Mouse (Mus musculus): Measurements from ENCODE around the gene Srebf1.

Gene Srebf1

DNA sequence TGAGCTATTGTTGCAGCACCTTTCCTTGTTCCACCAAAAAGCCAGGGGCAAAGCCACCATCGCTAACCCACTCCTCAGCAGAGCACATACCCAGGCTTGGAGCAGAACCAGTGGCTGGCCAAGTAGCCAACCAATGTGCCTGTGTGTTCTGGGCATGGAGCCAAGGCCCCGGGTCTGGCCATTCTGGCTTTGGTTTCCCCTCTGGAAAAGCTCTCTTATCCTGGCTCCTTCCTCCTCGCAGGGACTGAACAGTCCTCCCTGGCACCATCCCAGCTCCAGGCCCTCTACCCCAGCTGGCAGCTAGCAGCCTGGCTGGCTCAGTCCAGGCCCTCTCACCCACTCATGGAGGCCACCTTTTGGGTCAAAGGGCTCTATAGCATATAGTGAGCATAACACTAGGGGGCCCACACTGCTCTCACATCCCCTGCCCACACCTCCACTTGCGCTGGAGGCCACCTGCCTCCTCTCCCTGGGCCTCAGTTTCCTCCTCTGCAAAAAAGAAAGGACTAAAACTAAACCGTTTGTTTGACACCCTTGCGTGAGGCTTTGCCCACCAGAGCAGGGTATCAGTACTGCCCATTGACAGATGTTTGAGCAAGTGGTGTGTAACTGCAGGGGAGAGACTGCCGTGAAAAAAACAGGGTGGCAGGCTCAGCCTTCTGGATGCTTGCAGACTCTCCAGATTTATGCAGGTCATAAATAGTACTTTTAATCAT lies 13.0 kb downstream of the Srebf1 start:
- ATAC-seq (ENCODE audit: insufficient number of reproducible peaks, low FRiP score, low TSS enrichment) = peak; percentile 63; the same call in 1 of the 2 replicates

DNA sequence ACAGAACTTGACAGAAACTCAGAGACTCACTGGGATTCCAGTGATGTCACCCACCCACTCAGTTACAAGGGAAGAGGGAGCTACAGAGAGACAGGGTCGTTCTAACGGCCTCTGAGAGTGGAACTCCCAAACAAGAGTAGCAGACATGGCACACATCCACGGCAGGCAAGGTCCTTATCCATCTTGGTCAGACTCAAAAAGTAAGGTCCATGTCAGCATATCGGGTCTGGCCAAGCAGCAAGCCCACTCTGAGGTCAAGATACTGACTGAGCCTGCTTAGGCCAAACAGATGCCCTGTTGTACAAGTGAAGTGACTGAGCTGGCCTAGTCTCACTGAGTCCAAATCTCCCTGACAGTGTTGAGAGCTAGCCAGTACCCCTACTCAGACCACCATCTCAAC lies 13.7 kb downstream of the Srebf1 start:
- ATAC-seq (ENCODE audit: insufficient number of reproducible peaks, low FRiP score, low TSS enrichment) = no peak

DNA sequence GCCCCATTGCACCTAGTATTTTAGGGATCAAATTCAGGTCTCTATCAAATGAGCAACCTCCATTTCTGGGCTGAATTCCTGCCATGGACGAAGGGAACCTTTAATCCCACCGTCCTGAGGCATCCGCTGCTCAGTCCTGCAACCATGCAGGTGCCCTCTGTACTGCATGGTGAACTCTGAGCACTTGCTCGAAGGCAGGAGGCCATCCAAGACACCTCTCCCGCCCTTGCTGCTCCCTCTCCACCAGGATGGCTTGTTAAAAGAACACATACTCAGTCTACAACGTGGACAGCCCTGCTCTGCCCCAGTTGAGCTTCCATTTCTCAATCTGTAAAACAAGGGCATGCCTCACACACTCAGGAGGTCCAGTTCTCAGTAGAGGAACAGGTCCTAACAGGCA lies 14.2 kb downstream of the Srebf1 start:
- ATAC-seq (ENCODE audit: insufficient number of reproducible peaks, low FRiP score, low TSS enrichment) = no peak

DNA sequence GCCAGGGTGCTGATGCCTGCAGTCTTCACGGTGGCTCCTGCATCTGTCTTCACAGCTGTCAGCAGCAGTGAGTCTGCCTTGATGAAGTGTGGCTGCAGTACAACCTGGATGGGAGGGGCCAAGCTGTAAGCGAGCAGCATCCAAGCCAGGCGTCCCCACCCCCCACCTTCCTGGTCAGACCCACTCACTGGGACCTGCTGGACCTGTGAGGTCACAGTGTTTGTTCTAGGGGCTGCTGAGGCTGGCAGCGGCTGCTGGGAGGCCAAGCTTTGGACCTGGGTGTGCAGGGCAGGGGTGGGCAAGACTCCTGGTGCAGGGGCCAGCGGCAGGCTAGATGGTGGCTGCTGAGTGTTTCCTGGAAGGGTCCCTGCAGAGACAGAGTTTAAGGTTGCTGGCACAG lies 16.2 kb downstream of the Srebf1 start:
- no peak for ATAC-seq (ENCODE audit: insufficient number of reproducible peaks, low FRiP score, low TSS enrichment)

DNA sequence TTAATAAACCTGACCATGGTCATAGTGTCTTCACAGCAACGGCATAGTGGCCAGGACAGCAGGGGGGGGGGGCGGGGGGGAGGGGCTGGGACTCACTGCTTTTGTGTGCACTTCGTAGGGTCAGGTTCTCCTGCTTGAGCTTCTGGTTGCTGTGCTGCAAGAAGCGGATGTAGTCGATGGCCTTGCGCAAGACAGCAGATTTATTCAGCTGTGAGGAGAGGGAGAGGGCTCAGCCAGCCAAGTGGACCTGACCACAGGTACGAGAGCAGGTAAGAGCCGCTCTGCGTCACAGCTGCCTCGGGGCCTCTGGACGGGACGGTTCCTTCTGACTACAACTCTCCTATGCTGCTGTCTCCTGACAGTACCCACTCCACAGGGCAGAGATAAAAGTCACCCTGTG lies 17.4 kb downstream of the Srebf1 start:
- no peak for ATAC-seq (ENCODE audit: insufficient number of reproducible peaks, low FRiP score, low TSS enrichment)

DNA sequence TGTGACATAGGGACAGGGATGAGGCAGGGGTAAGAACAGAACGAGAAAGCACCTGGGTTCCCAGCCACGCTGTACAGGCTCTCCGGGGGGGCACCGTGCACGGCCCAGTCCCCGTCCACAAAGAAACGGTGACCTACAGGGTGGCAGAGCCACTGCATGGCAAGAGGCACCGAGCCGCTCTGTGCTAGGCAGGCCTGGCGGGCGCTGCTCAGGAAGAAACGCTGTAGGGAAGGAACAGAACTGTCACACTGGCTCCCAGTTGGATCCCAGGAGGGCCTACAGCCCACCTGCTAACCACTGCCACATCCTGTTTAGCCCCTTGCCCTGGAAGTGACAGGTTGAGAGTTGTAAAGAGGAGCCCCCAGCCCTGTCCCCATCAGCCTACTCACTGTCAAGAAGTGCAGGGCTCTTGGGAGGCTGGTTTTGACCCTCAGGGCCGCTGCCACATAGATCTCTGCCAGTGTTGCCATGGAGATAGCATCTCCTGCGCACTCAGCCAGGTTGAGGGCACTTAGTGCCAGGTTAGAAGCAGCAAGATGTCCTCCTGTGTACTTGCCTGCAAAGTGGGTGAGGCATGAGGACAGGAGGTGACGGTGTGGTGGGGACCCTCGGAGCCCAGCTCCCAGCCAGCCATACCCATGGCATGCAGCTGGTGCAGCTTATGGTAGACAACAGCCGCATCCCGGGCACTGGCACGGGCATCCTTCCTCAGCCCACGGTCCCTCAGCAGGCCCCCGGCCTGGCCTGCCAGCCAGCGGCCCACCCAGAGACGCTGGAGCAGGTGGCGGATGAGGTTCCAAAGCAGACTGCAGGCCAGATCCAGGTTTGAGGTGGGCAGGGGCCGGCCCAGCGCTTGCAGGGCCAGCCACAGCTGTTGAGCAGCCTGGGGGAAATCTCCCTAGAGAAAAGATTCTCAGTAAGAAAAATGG lies 19.4 kb downstream of the Srebf1 start:
- 0 out of 2 replicates have a peak, but pooled peaks have one; percentile 45 for ATAC-seq (ENCODE audit: insufficient number of reproducible peaks, low FRiP score, low TSS enrichment)

DNA sequence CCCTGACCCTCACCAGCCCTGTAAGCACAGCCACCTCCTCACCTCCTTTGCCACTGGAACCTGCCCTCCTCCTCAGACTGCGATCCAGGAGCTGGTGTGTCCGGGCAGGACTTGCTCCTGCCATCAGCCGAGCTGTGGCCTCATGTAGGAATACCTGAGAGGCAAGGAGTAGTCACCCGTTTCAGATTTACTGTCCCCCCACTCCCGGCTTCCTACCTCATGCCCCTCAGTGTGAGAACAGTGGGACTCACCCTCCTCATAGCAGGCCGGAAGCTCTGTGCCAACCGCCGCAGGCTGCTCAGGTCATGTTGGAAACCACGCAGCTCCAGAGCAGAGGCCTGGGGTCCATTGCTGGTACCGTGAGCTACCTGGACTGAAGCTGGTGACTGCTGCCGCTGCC lies 22.0 kb downstream of the Srebf1 start:
- no peak for ATAC-seq (ENCODE audit: insufficient number of reproducible peaks, low FRiP score, low TSS enrichment)

DNA sequence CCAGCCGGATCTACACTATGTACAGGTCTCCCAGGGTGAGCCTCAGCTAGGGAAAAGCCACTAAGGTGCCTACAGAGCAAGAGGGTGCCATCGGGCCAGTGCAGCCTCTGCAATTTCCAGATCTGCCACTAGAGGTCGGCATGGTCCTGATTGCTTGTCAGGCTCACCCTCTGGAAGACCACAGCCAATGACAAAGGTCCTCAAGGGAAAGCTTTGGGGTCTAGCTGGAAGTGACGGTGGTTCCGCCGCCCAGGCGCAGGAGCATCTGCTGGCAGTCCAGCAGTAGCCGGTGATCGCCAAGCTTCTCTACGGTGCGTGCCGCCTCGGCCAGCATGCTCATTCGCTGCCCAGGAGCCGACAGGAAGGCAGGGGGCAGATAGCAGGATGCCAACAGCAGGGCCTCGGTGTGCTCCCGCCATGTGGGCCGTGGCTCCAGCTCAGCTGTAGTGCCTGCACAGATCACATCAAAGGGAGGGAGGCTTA lies 22.6 kb downstream of the Srebf1 start:
- ATAC-seq (ENCODE audit: insufficient number of reproducible peaks, low FRiP score, low TSS enrichment) = peak; percentile 56

DNA sequence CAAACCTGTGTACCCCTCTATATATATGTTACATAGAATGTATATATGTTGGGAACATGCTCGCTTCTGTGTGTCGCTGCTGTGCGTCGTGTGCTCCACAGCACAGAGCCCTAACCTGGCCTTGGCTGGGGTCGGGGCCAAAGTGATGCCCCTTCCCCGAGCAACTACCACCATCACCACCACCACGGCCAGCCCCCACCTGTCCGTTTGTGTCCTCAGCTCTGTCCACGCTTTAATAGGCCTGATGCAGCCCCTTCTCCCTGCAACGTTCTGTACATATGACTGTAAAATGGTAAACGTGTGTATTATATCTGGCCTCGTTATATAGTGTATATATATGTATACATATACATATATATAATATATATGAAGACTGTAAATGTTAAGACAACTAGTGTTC lies 23.7 kb downstream of the Srebf1 start:
- no peak for ATAC-seq (ENCODE audit: insufficient number of reproducible peaks, low FRiP score, low TSS enrichment)

DNA sequence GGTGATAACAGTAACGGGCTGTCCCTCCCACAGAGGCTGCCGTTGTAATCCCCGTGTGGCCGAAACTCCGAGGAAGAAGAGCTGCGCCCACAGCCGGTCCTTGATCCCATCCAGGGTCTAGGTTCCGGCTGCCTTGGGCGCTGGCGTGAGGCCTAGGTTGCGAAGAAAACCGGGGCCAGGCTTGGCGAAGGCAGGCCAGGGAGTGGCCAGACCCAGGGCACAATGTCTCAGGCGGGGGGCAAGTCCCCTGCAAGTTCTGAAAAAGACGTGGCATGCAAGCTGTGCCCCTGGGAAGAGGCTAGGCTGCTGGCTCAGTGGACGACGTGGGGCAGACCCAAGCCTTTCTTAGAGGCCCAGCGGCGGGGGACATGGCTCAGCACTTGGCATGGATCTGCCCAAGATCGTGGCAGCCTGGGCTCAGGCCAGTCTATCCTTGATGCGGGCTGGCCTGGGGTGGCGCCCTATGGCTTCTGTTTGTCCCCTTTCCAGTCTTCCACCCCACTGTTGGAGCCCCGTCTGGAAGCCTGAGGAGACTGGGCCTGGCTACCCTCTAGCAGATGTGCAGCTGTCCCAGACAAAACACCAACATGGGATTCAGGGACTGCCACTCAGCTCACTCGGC lies 24.3 kb downstream of the Srebf1 start:
- no peak for ATAC-seq (ENCODE audit: insufficient number of reproducible peaks, low FRiP score, low TSS enrichment)

DNA sequence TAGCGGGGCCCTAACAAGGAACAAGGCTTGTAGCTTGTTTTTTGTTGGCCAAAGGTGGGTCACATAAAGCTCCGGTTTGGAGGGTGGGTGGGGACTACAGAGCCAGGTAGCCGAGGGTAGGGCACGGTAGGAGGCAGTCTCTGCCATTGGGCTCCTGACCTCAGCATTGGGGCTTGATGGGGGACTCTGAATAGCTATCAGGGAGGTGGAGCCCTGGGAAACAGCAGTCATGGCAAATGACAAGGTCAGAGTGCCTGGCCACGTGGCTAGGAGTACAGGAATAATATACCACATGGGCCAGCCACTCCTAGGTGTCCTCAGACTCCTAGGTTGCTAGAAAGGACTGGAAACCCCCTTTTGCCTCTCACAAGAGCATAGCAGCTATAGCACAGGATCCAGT lies 26.0 kb downstream of the Srebf1 start:
- no peak for ATAC-seq (ENCODE audit: insufficient number of reproducible peaks, low FRiP score, low TSS enrichment)

DNA sequence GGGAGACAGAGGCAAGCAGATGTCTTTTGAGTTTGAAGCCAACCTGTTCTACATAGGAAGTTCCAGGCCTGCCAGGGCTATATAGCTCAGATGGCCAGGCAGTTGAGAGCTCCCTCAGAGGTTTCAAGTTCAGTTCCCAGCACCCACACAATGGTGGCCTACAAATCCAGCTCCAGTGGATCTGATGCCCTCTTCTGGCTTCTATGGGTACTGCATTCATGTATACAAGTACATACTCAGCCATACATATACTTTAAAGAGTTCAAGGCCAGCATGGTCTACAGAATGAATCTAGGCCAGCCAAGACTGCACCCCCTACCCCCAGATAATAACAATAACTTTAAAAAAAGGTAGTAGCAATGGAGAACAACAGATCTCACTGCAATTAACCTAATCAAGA lies 27.3 kb downstream of the Srebf1 start:
- no peak for ATAC-seq (ENCODE audit: insufficient number of reproducible peaks, low FRiP score, low TSS enrichment)

DNA sequence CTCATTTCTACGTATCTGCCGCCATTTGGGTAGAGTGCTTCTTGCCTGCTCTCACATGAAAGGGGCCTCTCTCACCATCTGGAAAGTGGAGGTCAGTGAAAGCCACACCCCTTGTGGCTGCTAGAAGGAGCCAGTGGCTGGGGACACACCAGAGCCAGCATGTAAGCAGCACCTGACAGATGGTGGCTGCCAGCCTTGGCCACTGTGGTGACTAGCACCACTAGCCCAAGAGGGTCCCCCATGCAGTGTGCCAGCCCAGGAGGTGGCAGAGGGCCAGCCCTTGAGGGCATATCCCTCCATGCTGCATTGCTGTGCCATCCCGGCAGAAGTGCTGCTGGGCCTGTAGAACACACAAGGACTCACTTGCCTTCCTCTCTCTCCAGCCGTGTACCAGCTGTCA lies 28.8 kb downstream of the Srebf1 start:
- no peak for ATAC-seq (ENCODE audit: insufficient number of reproducible peaks, low FRiP score, low TSS enrichment)

DNA sequence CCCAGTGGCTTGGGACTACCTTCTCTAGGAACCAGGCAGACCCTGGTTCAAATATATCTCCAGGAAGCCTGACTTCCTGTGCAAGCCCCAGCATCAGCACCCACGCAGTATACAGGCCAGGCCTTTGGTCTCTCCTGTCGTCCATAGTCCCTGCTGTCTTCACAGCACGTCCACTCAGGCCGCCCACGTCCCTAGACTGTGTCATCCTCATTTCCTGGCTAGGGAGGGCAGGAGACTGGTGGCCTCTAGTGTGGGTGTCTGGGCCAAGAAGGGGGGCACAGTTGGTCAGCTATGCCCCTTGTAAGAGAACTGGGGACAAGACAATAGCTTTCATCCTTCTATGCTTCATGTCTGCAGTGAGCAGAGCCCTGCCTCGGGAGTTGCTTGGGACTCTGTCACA lies 29.8 kb downstream of the Srebf1 start:
- no peak for ATAC-seq (ENCODE audit: insufficient number of reproducible peaks, low FRiP score, low TSS enrichment)

DNA sequence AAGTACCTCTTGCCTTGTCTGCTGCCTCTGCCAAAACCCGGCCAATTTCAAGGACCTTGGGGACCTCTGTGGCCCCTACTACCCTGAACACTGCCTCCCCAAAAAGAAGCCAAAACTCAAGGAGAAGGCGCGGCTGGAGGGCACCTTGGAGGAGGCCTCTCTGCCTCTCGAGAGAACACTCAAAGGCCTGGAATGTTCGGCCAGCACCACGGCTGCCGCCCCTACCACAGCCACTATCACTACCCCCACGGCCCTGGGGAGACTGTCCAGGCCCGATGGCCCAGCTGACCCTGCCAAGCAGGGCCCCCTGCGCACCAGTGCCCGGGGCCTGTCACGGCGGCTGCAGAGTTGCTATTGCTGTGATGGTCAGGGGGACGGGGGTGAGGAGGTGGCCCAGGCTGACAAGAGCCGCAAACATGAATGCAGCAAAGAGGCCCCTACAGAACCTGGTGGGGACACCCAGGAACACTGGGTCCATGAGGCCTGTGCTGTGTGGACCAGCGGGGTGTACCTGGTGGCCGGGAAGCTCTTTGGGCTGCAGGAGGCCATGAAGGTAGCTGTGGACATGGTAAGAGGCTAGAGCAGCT lies 32.2 kb downstream of the Srebf1 start:
- no peak for ATAC-seq (ENCODE audit: insufficient number of reproducible peaks, low FRiP score, low TSS enrichment)

DNA sequence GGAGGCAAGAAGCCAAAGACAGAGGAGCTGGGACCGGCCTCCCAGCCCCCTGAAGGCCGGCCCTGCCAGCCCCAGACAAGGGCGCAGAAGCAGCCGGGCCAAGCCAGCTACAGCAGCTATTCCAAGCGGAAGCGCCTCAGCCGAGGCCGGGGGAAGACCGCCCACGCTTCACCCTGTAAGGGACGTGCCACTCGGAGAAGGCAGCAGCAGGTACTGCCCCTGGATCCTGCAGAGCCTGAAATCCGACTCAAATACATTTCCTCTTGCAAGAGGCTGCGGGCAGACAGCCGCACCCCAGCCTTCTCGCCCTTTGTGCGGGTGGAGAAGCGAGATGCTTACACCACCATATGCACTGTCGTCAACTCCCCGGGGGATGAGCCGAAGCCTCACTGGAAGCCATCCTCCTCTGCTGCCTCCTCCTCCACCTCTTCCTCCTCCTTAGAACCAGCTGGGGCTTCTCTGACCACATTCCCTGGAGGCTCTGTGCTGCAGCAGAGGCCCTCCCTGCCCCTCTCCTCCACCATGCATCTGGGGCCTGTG lies 32.8 kb downstream of the Srebf1 start:
- no peak for ATAC-seq (ENCODE audit: insufficient number of reproducible peaks, low FRiP score, low TSS enrichment)

DNA sequence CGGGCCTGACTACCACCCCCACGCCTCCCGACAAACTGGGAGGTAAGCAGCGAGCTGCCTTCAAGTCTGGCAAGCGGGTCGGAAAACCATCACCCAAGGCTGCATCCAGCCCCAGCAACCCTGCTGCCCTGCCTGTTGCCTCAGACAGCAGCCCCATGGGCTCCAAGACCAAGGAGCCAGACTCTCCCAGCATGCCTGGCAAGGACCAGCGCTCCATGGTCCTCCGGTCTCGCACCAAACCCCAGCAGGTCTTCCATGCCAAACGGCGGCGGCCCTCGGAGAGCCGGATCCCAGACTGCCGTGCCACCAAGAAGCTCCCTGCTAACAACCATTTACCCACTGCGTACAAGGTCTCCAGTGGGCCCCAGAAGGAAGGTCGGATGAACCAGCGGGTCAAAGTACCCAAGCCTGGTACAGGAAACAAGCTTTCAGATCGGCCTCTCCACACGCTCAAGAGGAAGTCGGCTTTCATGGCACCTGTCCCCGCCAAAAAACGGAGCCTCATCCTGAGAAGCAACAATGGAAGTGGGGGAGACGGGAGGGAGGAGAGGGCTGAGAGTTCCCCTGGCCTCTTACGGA lies 34.0 kb downstream of the Srebf1 start:
- ATAC-seq (ENCODE audit: insufficient number of reproducible peaks, low FRiP score, low TSS enrichment) = no peak

DNA sequence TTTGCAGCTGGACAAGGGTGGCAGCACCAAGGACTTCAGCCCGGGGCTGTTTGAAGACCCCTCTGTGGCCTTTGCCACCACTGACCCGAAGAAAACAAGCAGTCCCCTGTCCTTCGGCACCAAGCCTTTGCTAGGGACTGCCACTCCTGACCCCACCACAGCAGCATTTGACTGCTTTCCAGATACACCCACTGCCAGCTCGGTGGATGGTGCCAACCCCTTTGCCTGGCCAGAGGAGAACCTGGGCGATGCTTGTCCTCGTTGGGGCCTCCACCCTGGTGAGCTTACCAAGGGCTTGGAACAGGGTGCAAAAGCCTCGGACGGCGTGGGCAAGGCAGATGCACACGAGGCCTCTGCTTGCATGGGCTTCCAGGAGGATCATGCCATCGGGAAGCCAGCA lies 35.3 kb downstream of the Srebf1 start:
- no peak for ATAC-seq (ENCODE audit: insufficient number of reproducible peaks, low FRiP score, low TSS enrichment)

DNA sequence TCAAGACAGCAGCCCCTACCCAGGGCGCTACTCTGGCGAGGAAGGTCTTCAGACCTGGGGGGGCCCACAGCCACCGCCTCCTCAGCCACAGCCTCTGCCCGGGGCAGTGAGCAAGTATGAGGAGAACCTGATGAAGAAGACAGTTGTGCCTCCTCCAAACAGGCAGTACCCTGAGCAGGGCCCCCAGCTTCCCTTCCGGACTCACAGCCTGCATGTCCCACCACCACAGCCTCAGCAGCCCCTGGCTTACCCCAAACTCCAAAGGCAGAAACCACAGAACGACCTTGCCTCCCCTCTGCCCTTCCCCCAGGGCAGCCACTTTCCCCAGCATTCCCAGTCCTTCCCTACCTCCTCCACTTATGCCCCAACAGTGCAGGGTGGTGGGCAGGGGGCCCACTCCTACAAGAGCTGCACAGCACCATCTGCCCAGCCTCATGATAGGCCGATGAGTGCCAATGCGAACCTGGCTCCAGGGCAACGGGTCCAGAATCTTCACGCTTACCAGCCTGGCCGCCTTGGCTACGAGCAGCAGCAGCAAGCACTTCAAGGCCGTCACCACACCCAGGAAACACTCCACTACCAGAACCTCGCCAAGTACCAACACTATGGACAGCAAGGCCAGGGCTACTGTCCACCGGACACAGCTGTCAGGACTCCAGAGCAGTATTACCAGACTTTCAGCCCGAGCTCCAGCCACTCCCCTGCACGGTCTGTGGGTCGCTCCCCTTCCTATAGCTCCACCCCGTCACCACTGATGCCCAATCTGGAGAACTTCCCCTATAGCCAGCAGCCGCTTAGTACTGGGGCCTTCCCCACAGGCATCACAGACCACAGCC lies 36.8 kb downstream of the Srebf1 start:
- ATAC-seq (ENCODE audit: insufficient number of reproducible peaks, low FRiP score, low TSS enrichment) = no peak
